Mouse (Mus musculus) liver, embryonic 13.5 days (tissue): Measurements from ENCODE around the gene Gpr4. TPM values are rescaled to one million over a fixed set of nuclear protein-coding genes. Genes with fewer than 3 reads are reported as not detected.
A peak's percentile ranks its signal among the peaks of the same experiment; 100 is the strongest.

Experiments used
- microRNA counts: library from miRNA; unstranded; fragments of <30 nt; microRNA quantifications from one replicate; lab custom pipeline; 2016
- microRNA-seq: library from miRNA; unstranded; fragments of <30 nt; microRNA quantifications from one replicate; pipeline ENCODE4, GENCODE M21; 2016
- polyA plus RNA-seq: library from polyadenylated mRNA; unstranded; fragments of >200 nt; fragmentation: Nextera tagmentation; extraction: Ambion mirVana; gene quantifications from 2 replicates; pipeline ENCODE4 v1.2.1, GENCODE M21; 2015

Gpr4 gene
- polyA plus RNA-seq, 1 experiment from 2014 or later, result 0.31 TPM

MicroRNAs encoded within 50 kb of the gene (microRNA counts, 519-probe panel; counts per million panel counts)
- microRNA mmu-miR-330 (lab: Ali Mortazavi, UCI), result 114 counts per million

Small RNA genes lying within 50 kb of the gene (microRNA-seq; reads per million reads assigned to microRNA genes)
- gene Mir330, result 212 reads per million, percentile 58 among the genes with 10 or more reads in this experiment

Other genes starting within 250 kb of the Gpr4 start
- not detected in 2 replicates for gene Nanos2, start 225.1 kb upstream of the Gpr4 start, polyA plus RNA-seq
- gene Mypop, start 221.3 kb upstream of the Gpr4 start, polyA plus RNA-seq, result 0.37 and 0.82 TPM in 2 replicates
- 9.2 and 9.3 TPM in 2 replicates for gene Irf2bp1, start 208.5 kb upstream of the Gpr4 start, polyA plus RNA-seq
- gene Foxa3, start 189.0 kb upstream of the Gpr4 start, polyA plus RNA-seq, result 25.6 and 29.4 TPM in 2 replicates
- 15.0 and 17.4 TPM in 2 replicates for gene Sympk, start 188.2 kb upstream of the Gpr4 start, polyA plus RNA-seq
- gene Rsph6a, start 157.8 kb upstream of the Gpr4 start, polyA plus RNA-seq, result not detected in 2 replicates
- 3.2 and 4.2 TPM in 2 replicates for gene Dmwd, start 136.3 kb upstream of the Gpr4 start, polyA plus RNA-seq
- 8.5 and 10.1 TPM in 2 replicates for gene Dmpk, start 128.7 kb upstream of the Gpr4 start, polyA plus RNA-seq
- gene Six5, start 117.9 kb upstream of the Gpr4 start, polyA plus RNA-seq, result 0.67 and 0.82 TPM in 2 replicates
- 0.17 and 0.30 TPM in 2 replicates for gene Gm4969, start 94.2 kb upstream of the Gpr4 start, polyA plus RNA-seq
- gene Fbxo46, start 92.7 kb upstream of the Gpr4 start, polyA plus RNA-seq, result 5.6 and 6.4 TPM in 2 replicates
- 4.0 and 4.3 TPM in 2 replicates for gene Qpctl, start 63.2 kb upstream of the Gpr4 start, polyA plus RNA-seq
- 85.9 and 89.4 TPM in 2 replicates for gene Snrpd2, start 62.8 kb upstream of the Gpr4 start, polyA plus RNA-seq
- 0.17 and 0.28 TPM in 2 replicates for gene Gipr, start 46.4 kb upstream of the Gpr4 start, polyA plus RNA-seq
- 3.6 and 4.4 TPM in 2 replicates for gene Eml2, start 36.1 kb upstream of the Gpr4 start, polyA plus RNA-seq
- 17.3 and 18.8 TPM in 2 replicates for gene Opa3, start 15.8 kb downstream of the Gpr4 start, polyA plus RNA-seq
- gene Vasp, start 59.3 kb downstream of the Gpr4 start, polyA plus RNA-seq, result 45.6 and 46.7 TPM in 2 replicates
- gene Ppm1n, start 67.5 kb downstream of the Gpr4 start, polyA plus RNA-seq, result not detected in 2 replicates
- gene Rtn2, start 70.1 kb downstream of the Gpr4 start, polyA plus RNA-seq, result 4.0 and 4.1 TPM in 2 replicates
- gene Fosb, start 97.5 kb downstream of the Gpr4 start, polyA plus RNA-seq, result 0.03 TPM in 1 of 2 replicates, not detected in the other
- 19.1 and 21.0 TPM in 2 replicates for gene Ercc1, start 132.2 kb downstream of the Gpr4 start, polyA plus RNA-seq
- gene Cd3eap, start 146.9 kb downstream of the Gpr4 start, polyA plus RNA-seq, result 15.0 and 16.3 TPM in 2 replicates
- 1.1 and 1.2 TPM in 2 replicates for gene Ppp1r13l, start 147.2 kb downstream of the Gpr4 start, polyA plus RNA-seq
- 8.6 and 9.9 TPM in 2 replicates for gene Ercc2, start 169.5 kb downstream of the Gpr4 start, polyA plus RNA-seq
- 0.31 and 0.70 TPM in 2 replicates for gene Klc3, start 191.6 kb downstream of the Gpr4 start, polyA plus RNA-seq
- gene Ckm, start 192.2 kb downstream of the Gpr4 start, polyA plus RNA-seq, result 0.82 and 1.6 TPM in 2 replicates
- 1.3 and 1.6 TPM in 2 replicates for gene Mark4, start 246.3 kb downstream of the Gpr4 start, polyA plus RNA-seq